Comparison of ENCODE assay signal across 19 mouse cellular contexts in the genomic region with DNA sequence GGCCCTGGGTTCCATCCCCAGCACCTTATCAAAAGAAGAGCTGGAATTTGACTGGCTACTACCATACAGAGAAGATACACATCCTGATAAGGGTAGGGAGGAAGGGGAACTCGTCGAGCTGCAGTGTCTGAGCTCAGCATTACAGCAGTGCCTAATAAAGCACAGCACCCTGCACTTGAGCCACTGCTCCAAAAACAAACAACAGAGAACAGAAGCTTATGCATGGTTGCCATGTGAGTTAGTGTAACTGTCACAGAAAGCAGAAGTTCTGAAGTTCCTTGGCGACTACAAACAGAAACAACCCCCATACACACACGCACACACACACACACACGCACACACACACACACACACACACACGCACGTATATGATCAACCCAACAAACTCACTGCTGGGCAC. TPM values are rescaled to one million over a fixed set of nuclear protein-coding genes. Genes with fewer than 3 reads are reported as not detected.
DNase-seq lines count a peak whose midpoint lies in the region; ATAC-seq and TF ChIP-seq lines count a peak whose summit lies in the region.
"Had no signal": no experiment of that assay in that cellular context is flagged by ENCODE, and none has a peak within 500 bp of the region (broad histone marks: within the 10 kb centered on the region; RNA-seq: fewer than 3 reads in every experiment).

No protein-coding gene starts in this region.

- H3K4me3 ChIP-seq in bone marrow macrophage, adult 2 months (ENCODE audit: insufficient read depth, low read length), result no peak overlapping the region
- H3K4me3 ChIP-seq in hindbrain, embryonic 10.5 days, result no peak overlapping the region
- H3K4me3 ChIP-seq: embryonic facial prominence, embryonic 13.5 days; liver, embryonic 13.5 days; midbrain, embryonic 13.5 days; stomach, embryonic 15.5 days had no signal

- ATAC-seq in megakaryocyte progenitor cell, adult 5-6 weeks (replicated peaks; ENCODE audit: poor library complexity), result peak; percentile 58
- ATAC-seq in megakaryocyte-erythroid progenitor cell, adult 5-6 weeks (replicated peaks; ENCODE audit: low FRiP score, low TSS enrichment, poor library complexity, severe bottlenecking), result no peak
- ATAC-seq: midbrain, embryonic 13.5 days had no signal

- no peaks in the 10 kb centered on the region for H3K9me3 ChIP-seq in hindbrain, embryonic 10.5 days
- H3K9me3 ChIP-seq: embryonic facial prominence, embryonic 13.5 days; G1E; liver, embryonic 13.5 days; midbrain, embryonic 13.5 days; stomach, embryonic 15.5 days had no signal

- H3K27me3 ChIP-seq in hindbrain, embryonic 10.5 days (ENCODE audit: insufficient read depth, poor library complexity, severe bottlenecking), result no peaks in the 10 kb centered on the region
- H3K27me3 ChIP-seq: embryonic facial prominence, embryonic 13.5 days; liver, embryonic 13.5 days; midbrain, embryonic 13.5 days; stomach, embryonic 15.5 days had no signal

- H3K4me1 ChIP-seq in bone marrow macrophage, adult 2 months (ENCODE audit: control insufficient read depth, insufficient read depth, low read length), result peaks cover 37% of the 10 kb centered on the region
- H3K4me1 ChIP-seq in hindbrain, embryonic 10.5 days (replicated peaks), result no peaks in the 10 kb centered on the region
- H3K4me1 ChIP-seq: embryonic facial prominence, embryonic 13.5 days; midbrain, embryonic 13.5 days; stomach, embryonic 15.5 days had no signal

- TF ChIP-seq CTCF in bone marrow macrophage, adult 2 months (IDR thresholded peaks at IDR 0.05; ENCODE audit: low read depth, low read length), result no peak

- TF ChIP-seq POLR2A in bone marrow macrophage, adult 2 months (IDR thresholded peaks at IDR 0.05; ENCODE audit: borderline replicate concordance, low read depth, low read length), result no peak

- peak overlapping the region; percentile 75 for H3K27ac ChIP-seq in bone marrow macrophage, adult 2 months (ENCODE audit: insufficient read depth, low read depth, low read length)
- no peak overlapping the region for H3K27ac ChIP-seq in hindbrain, embryonic 10.5 days
- H3K27ac ChIP-seq: embryonic facial prominence, embryonic 13.5 days; liver, embryonic 13.5 days; midbrain, embryonic 13.5 days; stomach, embryonic 15.5 days had no signal

- peaks cover 98% of the 10 kb centered on the region for H3K36me3 ChIP-seq in hindbrain, embryonic 10.5 days

- peak; percentile 66 for DNase-seq in layer of hippocampus, adult 9-11 months
- no peak for DNase-seq in layer of hippocampus, postnatal 14 days (ENCODE audit: low spot score in 2 of 2)
- DNase-seq in B cell, adult 2 months, result peak; percentile 42 to 44
- DNase-seq in hindbrain, embryonic 10.5 days (ENCODE audit: low spot score), result no peak
- DNase-seq: cerebellum, adult 8-10 months; gastrocnemius, postnatal 10 days; kidney, adult 8-10 months; kidney, postnatal 36 days; liver, embryonic 13.5 days; right cerebral cortex, adult 18-20 months; thymus, adult 2 months had no signal

- WGBS in hindbrain, embryonic 10.5 days, result 92% methylated on average over 7 of the region's 7 CpGs

RNA-seq across cellular contexts. Expression of gene Zswim4, which starts 16.8 kb away (rescaled TPM):
- total RNA-seq in layer of hippocampus, postnatal 14 days (2021), result 10 to 100 TPM; 17.2 to 18.8 TPM
- polyA plus RNA-seq in bone marrow macrophage, adult 2 months (2012; ENCODE audit: insufficient read depth, insufficient read length, missing spikeins), result 9.4 and 10.9 TPM in 2 replicates
- 3.2 and 3.4 TPM in 2 replicates for total RNA-seq in megakaryocyte progenitor cell, adult 5-6 weeks (2015)
- total RNA-seq in megakaryocyte progenitor cell, adult 5-6 weeks (2017), result 4.2 and 5.0 TPM in 2 replicates
- 36.9 and 53.5 TPM in 2 replicates for polyA plus RNA-seq in hindbrain, embryonic 10.5 days (2016; fragmentation: Nextera tagmentation; extraction: Ambion mirVana)
- total RNA-seq in megakaryocyte-erythroid progenitor cell, adult 5-6 weeks (2014; fragmentation: Nextera tagmentation), result 2.8 and 4.8 TPM in 2 replicates
- total RNA-seq in megakaryocyte-erythroid progenitor cell, adult 5-6 weeks (2017), result 3.3 and 3.7 TPM in 2 replicates

RNA-seq across cellular contexts. Expression of gene D8Ertd738e, which starts 29.4 kb away (rescaled TPM):
- total RNA-seq in layer of hippocampus, postnatal 14 days (2021), result 100 to 1,000 TPM; 147 to 156 TPM
- 164 and 172 TPM in 2 replicates for polyA plus RNA-seq in bone marrow macrophage, adult 2 months (2012; ENCODE audit: insufficient read depth, insufficient read length, missing spikeins)
- total RNA-seq in megakaryocyte progenitor cell, adult 5-6 weeks (2015), result 121 and 132 TPM in 2 replicates
- total RNA-seq in megakaryocyte progenitor cell, adult 5-6 weeks (2017), result 63.4 and 107 TPM in 2 replicates
- 386 TPM in 2 replicates for polyA plus RNA-seq in hindbrain, embryonic 10.5 days (2016; fragmentation: Nextera tagmentation; extraction: Ambion mirVana)
- total RNA-seq in megakaryocyte-erythroid progenitor cell, adult 5-6 weeks (2014; fragmentation: Nextera tagmentation), result 122 and 195 TPM in 2 replicates
- total RNA-seq in megakaryocyte-erythroid progenitor cell, adult 5-6 weeks (2017), result 63.7 and 94.8 TPM in 2 replicates

RNA-seq across cellular contexts. Expression of gene Nanos3, which starts 35.1 kb away (rescaled TPM):
- 1 to 10 TPM; 3.8 to 4.4 TPM for total RNA-seq in layer of hippocampus, postnatal 14 days (2021)
- not detected in 2 replicates for polyA plus RNA-seq in bone marrow macrophage, adult 2 months (2012; ENCODE audit: insufficient read depth, insufficient read length, missing spikeins)
- 0.54 and 1.7 TPM in 2 replicates for total RNA-seq in megakaryocyte progenitor cell, adult 5-6 weeks (2015)
- 3.5 TPM in 1 of 2 replicates, not detected in the other for total RNA-seq in megakaryocyte progenitor cell, adult 5-6 weeks (2017)
- polyA plus RNA-seq in hindbrain, embryonic 10.5 days (2016; fragmentation: Nextera tagmentation; extraction: Ambion mirVana), result 2.5 and 6.8 TPM in 2 replicates
- total RNA-seq in megakaryocyte-erythroid progenitor cell, adult 5-6 weeks (2014; fragmentation: Nextera tagmentation), result 2.9 and 5.0 TPM in 2 replicates
- total RNA-seq in megakaryocyte-erythroid progenitor cell, adult 5-6 weeks (2017), result not detected in 2 replicates
- total RNA-seq: G1E had no signal
- polyA plus RNA-seq: G1E; urinary bladder, adult 2 months had no signal

RNA-seq across cellular contexts. Expression of gene Mri1, which starts 37.0 kb away (rescaled TPM):
- 10 to 100 TPM; 24.7 to 28.7 TPM for total RNA-seq in layer of hippocampus, postnatal 14 days (2021)
- 10.0 and 11.6 TPM in 2 replicates for polyA plus RNA-seq in bone marrow macrophage, adult 2 months (2012; ENCODE audit: insufficient read depth, insufficient read length, missing spikeins)
- 34.3 and 39.1 TPM in 2 replicates for total RNA-seq in megakaryocyte progenitor cell, adult 5-6 weeks (2015)
- total RNA-seq in megakaryocyte progenitor cell, adult 5-6 weeks (2017), result 13.8 and 17.4 TPM in 2 replicates
- 65.3 and 72.1 TPM in 2 replicates for polyA plus RNA-seq in hindbrain, embryonic 10.5 days (2016; fragmentation: Nextera tagmentation; extraction: Ambion mirVana)
- total RNA-seq in megakaryocyte-erythroid progenitor cell, adult 5-6 weeks (2014; fragmentation: Nextera tagmentation), result 36.7 and 51.9 TPM in 2 replicates
- total RNA-seq in megakaryocyte-erythroid progenitor cell, adult 5-6 weeks (2017), result 19.1 and 19.3 TPM in 2 replicates

RNA-seq across cellular contexts. Expression of gene Ccdc130, which starts 50.1 kb away (rescaled TPM):
- total RNA-seq in layer of hippocampus, postnatal 14 days (2021), result 10 to 100 TPM; 20.4 to 21.4 TPM
- polyA plus RNA-seq in bone marrow macrophage, adult 2 months (2012; ENCODE audit: insufficient read depth, insufficient read length, missing spikeins), result 22.8 and 27.3 TPM in 2 replicates
- 18.6 and 19.4 TPM in 2 replicates for total RNA-seq in megakaryocyte progenitor cell, adult 5-6 weeks (2015)
- total RNA-seq in megakaryocyte progenitor cell, adult 5-6 weeks (2017), result 6.8 and 17.0 TPM in 2 replicates
- 22.2 and 27.2 TPM in 2 replicates for polyA plus RNA-seq in hindbrain, embryonic 10.5 days (2016; fragmentation: Nextera tagmentation; extraction: Ambion mirVana)
- 18.0 and 20.9 TPM in 2 replicates for total RNA-seq in megakaryocyte-erythroid progenitor cell, adult 5-6 weeks (2014; fragmentation: Nextera tagmentation)
- 9.5 and 12.7 TPM in 2 replicates for total RNA-seq in megakaryocyte-erythroid progenitor cell, adult 5-6 weeks (2017)

Comparison
In these comparisons a context has a peak if more than half of its experiments do, and no peak if none do; other contexts are left out.
1. DNase-seq: peak in layer of hippocampus, adult 9-11 months (single experiment) and B cell, adult 2 months (2 of 2); none in layer of hippocampus, postnatal 14 days (0 of 2) and hindbrain, embryonic 10.5 days (single experiment).